Mouse (Mus musculus) right cerebral cortex, postnatal 10 days (tissue): Measurements from ENCODE around the gene Babam1.
"Not testable (repeated sequence)": the region's sequence is repeated elsewhere in the genome, so short reads cannot be mapped to it uniquely, and the experiment has no call there.

ENCODE experiments used
- DNase-seq, 2 experiments: peaks; one replicate each; pipeline ENCODE4 v3.0.0; 2021; ENCODE audit warnings: low spot score in 2 of 2

Babam1 gene

GRCm38 (mm10) chr8:71406099-71407015, 9.7 kb downstream of the Babam1 start:
- peak in 1 of 2 experiments; percentile 56 for DNase-seq

DNA sequence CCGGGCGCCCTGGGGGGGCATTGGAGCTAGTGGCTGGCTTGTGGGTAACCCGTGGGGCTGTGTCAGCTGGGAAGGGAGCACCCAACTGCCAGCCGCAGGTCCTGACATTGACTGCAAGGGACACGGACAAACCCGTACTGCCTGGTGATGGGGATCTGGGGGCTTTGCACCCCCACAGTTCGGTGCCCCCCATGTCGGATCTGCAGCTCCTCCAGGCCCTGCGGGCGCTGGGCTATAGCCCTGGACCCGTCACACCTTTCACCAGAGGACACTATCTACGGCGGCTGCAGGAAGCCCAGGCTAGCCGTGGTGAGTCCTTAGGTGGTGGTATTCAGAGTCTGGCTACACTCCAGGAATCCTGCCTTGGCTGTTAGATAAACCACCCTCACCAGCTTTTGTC, 10.8 kb downstream of the Babam1 start:
- no peak for DNase-seq

- DNase-seq, result no peak
Measured at GRCm38 (mm10) chr8:71408231-71408630, 11.6 kb downstream of the Babam1 start.

- no peak for DNase-seq
Measured at GRCm38 (mm10) chr8:71411535-71412273, 15.0 kb downstream of the Babam1 start.

GRCm38 (mm10) chr8:71422121-71422520, 25.5 kb downstream of the Babam1 start:
- DNase-seq, result no peak

DNA sequence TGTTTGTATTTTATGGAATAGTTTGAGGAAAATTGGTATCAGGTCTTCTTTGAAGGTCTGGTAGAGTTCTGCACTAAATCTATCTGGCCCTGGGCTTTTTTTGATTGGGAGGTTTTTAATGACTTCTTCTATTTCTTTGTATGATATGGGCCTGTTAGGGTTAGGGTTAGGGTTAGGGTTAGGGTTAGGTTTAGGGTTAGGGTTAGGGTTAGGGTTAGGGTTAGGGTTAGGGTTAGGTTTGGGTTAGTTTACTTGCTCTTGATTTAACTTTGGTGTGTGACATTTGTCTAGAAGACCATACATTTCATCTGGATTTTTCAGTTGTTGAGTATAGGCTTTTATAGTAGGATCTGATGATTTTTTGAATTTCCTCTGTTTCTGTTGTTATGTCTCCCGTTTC, 36.3 kb downstream of the Babam1 start:
- DNase-seq, result not testable (repeated sequence)

- no peak for DNase-seq
Measured at GRCm38 (mm10) chr8:71437041-71437440, 40.4 kb downstream of the Babam1 start.

DNA sequence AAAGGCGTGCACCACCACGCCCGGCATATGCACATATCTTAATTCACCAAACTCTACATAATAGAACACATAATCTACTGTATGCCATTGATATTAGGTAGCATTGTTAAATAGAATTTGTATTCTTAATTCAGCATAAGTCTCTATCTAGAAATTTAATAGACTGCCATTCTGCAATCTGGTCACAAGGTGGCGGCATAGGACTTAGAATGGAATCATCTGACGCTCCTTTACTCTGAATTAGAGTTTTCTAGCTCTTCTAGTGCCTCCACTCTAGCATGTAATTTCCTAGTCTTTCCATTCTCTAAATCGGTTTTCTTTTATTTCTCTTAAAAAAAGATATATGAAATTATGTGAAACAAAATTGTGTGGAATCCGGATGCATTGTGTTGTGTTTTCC, 44.7 kb downstream of the Babam1 start:
- peak in 1 of 2 experiments; percentile 66 for DNase-seq

DNA sequence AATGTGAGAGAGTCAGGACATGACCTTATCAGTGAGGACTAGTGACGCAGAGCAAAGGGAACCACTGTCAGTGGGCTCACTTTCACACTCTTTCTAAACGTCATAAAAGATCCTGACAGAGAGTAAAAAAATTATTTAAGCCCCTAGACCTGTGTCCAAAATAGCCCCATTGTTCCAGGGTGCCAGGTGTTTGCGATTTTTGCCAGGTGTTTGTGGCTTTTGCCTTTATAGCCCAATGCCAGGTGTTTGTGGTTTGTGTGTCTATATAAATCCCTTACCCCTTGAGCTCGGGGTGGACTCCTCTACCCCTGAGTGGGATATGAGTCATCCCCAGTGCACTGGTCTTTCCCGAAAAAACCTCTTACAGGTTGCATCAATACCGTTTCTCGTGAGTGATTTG, 48.4 kb downstream of the Babam1 start:
- DNase-seq, result no peak

DNA sequence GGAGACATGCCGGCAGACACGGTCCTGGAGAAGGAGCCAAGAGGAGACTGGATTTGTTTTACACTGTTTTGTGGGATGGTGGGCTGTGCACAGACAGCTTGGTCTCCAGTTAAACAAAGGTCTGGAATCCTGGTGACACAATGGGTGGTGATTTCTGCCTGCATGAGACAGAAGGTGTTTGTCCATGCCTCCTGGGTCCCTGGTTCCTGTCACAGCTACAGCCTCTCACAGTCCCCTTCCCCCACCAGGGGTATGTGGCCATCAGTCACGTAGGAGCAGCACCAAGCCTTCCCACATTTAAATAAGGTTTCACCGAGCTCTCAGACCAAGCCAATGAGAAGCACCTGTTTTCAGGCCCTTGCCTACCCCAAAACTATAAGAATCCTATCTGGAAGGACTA, 54.7 kb downstream of the Babam1 start:
- DNase-seq, result no peak

DNA sequence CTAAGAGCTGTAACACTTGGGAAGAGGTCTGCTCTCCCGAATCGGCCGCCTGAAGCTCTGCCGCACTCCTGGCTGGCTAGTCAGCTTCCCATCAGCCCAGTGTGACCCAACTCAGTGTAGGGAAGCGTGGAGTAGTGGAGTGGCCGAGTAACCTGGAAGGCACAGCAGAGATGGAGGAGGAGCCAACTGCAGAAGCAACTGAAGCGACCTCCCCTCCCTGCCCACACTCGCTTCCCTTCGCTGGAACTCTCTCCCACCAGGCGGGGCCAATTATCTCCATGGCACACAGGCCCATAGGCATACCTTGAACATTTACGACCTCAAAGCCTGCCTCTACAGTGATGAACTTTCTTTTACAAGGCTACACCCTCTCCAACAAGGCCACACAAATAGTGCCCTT, 55.1 kb downstream of the Babam1 start:
- peak in 1 of 2 experiments; percentile 11 for DNase-seq

DNA sequence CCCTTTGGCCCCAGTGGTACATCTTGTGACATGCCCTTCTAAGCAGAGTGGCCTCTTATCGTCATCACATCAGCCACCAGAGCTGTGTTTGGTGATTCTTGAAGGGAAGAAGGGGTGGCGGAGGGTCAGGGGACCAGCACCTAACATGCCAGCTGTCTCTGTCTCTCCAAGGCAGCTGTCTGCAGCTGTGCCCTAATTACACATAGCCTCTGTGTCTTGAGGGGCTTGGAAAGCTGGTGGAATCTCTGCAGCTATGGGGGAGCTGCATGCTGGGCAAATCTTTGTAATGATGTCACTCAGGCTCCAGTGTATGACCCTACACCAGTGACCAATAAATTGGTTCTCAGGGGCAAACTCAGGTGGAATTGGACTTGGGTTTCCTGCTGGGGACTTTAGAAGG, 56.0 kb downstream of the Babam1 start:
- peak in 1 of 2 experiments; percentile 10 for DNase-seq
